Mouse (Mus musculus) adrenal gland, adult 8-10 months (tissue): Measurements from ENCODE around the gene Gbe1. TPM values are rescaled to one million over a fixed set of nuclear protein-coding genes. Genes with fewer than 3 reads are reported as not detected.

Experiments
- DNase-seq: peaks from one replicate; pipeline ENCODE4 v3.0.0; 2022
- total RNA-seq, 4 experiments: library from RNA; stranded (reverse); gene quantifications; 2 replicates each; pipeline ENCODE4 v1.2.4; 2022

Gene Gbe1
- total RNA-seq, 4 experiments from 2014 or later: 22.0 to 54.2 (median 37.2) TPM

- DNase-seq: no peak
Observed at GRCm38 (mm10) chr16:70585964-70586363, 272.2 kb downstream of the Gbe1 start.

- DNase-seq: no peak
Observed at GRCm38 (mm10) chr16:70602326-70602725, 288.6 kb downstream of the Gbe1 start.

GRCm38 (mm10) chr16:70608358-70608757 lies 294.6 kb downstream of the Gbe1 start:
- no peak for DNase-seq

GRCm38 (mm10) chr16:70617691-70618090 lies 303.9 kb downstream of the Gbe1 start:
- DNase-seq: no peak

GRCm38 (mm10) chr16:70618168-70618567 lies 304.4 kb downstream of the Gbe1 start:
- no peak for DNase-seq
